Mouse (Mus musculus) left cerebral cortex, postnatal 36 days (tissue): ENCODE measurements around the gene Prkacb. TPM values are rescaled to one million over a fixed set of nuclear protein-coding genes. Genes with fewer than 3 reads are reported as not detected.
"Not testable (repeated sequence)": the region's sequence is repeated elsewhere in the genome, so short reads cannot be mapped to it uniquely, and the experiment has no call there.

Source experiments
- DNase-seq, 2 experiments: peaks; one replicate each; pipeline ENCODE4 v3.0.0; 2021 to 2022; ENCODE audit warnings: low spot score in 2 of 2, mixed read lengths in 1 of 2
- intact Hi-C: fragments of 180-260 bp; cut with DNase I; formaldehyde crosslinking; loops from one replicate; pipeline ENCODE4 v1.15.1; 2025
- total RNA-seq, 2 experiments: library from RNA; stranded (reverse); gene quantifications; 2 replicates each; pipeline ENCODE4 v1.2.3; 2021

Gene Prkacb
- total RNA-seq, 2 experiments from 2014 or later = 428 to 477 TPM

GRCm38 (mm10) chr3:146741158-146741557 lies 71.6 kb downstream of the Prkacb start:
- intact Hi-C loops = no loop called here
- no peak for DNase-seq

- intact Hi-C loops, DNase-seq: not testable (repeated sequence)
These were observed 76.6 kb downstream of the Prkacb start for GRCm38 (mm10) chr3:146736186-146736585.

DNA sequence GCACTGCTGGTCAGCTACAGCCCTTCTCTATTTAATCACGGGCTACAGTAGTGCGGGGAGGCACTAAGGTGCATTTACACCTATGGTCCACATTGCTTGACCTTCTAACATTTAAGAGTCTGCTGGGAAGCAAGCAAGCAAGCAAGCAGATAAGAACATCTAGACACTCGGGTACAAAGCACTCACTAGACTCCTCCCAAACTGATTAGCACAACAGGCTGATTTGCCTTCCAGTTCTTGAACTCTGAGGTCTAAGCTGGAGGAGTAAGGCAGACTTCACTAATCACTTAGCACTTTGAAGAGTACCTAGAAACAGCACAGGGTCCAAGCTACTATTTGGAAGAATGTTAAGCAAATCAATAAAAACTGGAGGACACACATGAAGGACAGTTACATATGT lies 77.1 kb downstream of the Prkacb start:
- no peak for DNase-seq
- intact Hi-C loops = no loop called here

DNA sequence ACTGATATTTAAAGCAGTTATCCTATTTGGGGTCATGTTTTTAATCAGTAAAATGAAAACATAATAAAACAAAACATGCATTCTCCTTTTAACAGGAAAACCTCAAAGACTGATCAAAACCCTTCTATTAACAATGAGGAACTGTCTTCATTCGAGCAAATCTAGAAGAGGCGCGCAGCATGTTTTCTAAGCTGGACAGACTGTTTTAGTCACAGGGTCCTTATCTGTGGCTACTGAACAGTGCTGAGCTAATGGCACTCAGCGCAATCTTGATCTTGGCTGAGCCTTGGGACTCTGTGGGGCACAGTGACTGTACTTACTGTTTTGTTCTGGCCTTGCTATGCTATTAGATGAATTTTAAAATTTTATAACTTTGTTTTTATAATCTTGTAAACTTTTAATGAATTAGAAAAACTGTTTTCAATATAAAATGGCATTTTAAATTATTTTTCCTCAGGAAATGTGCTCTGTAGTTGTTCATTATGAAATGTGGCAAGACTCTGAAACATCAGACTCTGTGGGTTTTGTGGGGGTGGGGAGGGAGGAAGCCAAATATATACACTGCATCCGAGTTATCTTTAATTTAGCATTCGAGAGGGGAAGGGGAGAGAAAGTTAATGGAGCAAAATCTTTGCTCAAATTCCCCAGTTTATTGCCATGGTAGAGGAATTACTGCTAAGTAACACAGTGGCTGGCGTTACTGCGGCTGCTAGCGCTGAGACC lies 77.7 kb downstream of the Prkacb start:
- no peak for DNase-seq
- intact Hi-C loops = no loop called here

DNA sequence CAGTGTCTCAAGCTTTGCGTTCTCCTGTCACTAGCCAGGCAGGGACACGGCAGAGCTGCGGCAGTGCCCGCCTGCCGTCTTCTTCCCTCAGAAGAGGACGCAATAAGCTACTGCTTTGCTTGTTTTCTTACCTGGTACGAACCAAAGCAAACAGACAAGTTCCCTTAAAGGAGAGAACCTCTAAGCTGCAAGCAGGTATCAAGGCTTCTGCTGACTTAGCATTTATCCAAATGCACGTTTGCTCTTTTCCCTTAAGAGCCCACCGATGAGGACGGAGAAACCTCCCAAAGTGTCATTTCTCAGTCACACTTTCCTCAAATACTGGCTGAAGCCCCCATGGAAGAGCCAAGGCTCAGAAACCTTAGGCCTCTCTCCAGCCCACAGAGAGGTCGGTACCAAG lies 81.3 kb downstream of the Prkacb start:
- intact Hi-C loops = no loop called here

GRCm38 (mm10) chr3:146723037-146723436 lies 89.8 kb downstream of the Prkacb start:
- intact Hi-C loops = no loop called here
- DNase-seq = no peak

More for the DNA sequence above, 81.3 kb downstream of the Prkacb start:
- DNase-seq = no peak

DNA sequence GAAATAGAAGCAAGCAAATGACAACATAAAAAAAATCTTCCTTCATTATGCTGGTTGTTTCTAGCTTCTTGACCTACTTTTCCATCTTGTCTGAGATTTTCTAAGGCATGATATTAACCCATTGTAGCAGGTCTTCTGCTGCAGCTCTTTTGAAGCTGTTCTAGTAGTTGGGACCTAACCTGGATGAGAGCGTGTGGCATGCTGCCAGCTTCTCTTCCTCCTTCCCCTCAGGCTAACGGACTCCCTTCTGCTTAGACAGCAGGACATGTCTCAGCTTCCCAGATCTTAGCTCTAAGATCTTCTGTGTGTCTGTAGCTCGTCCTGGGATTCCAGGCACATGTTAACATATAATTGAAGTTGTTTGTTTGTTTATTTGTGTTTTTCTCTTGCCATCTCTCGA lies 93.1 kb downstream of the Prkacb start:
- no peak for DNase-seq
- intact Hi-C loops = no loop called here

- DNase-seq = no peak
- intact Hi-C loops = no loop called here
These were observed 94.5 kb downstream of the Prkacb start for GRCm38 (mm10) chr3:146718251-146718650.

- intact Hi-C loops = loop anchor here (5.0 kb wide), 1 partner anchor 90 kb away; no protein-coding TSS in a partner anchor
- no peak for DNase-seq
These were observed 100.5 kb downstream of the Prkacb start for GRCm38 (mm10) chr3:146712305-146712704.

DNA sequence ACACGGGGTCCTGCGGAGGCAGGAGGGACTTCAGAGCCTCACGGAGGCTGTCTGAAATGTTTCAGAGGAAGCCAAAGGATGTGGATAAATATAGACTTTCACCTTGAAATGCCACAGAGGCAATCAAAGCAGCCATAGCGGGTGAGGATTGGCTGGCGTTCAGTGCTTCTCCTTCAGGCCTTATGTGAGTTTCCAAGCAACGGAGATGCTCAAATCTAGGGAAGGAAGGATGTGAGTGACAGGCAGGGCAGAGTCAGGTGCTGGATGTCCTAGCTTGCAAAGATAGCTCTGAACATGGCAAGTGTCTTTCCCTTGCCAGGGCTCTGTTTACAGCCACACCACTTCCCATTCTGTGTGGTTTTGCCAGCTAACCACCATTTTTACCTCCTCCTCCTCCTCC lies 101.2 kb downstream of the Prkacb start:
- peak in 1 of 2 experiments; percentile 36 for DNase-seq
- intact Hi-C loops = loop anchor here (5.0 kb wide), 1 partner anchor 89 kb away; no protein-coding TSS in a partner anchor

- DNase-seq = no peak
- intact Hi-C loops = loop anchor here (5.0 kb wide), 1 partner anchor 89 kb away; no protein-coding TSS in a partner anchor
These were observed 101.7 kb downstream of the Prkacb start for GRCm38 (mm10) chr3:146711084-146711483.

DNA sequence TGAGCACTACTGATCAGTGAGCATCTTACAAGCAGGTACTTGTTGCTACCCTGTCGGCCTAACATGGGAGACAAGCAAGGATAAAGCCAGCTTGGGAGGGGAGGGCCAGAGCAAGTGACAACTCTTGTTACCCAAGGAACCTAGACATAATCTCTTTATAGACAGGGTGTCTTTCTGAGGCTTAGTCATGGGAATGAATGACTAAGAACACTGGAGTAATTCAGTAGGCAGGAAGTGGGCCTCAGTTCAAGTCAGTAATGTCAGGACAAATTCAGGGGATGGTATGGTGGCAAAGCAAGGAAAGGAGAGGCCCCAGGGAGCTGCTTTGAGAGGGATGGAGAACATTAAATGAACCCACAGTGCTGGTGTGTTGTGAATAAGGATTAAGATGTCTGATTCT lies 103.7 kb downstream of the Prkacb start:
- intact Hi-C loops = no loop called here
- DNase-seq = no peak

GRCm38 (mm10) chr3:146708381-146708780 lies 104.4 kb downstream of the Prkacb start:
- DNase-seq = no peak
- intact Hi-C loops = no loop called here

GRCm38 (mm10) chr3:146704099-146704498 lies 108.7 kb downstream of the Prkacb start:
- no peak for DNase-seq
- intact Hi-C loops = no loop called here

GRCm38 (mm10) chr3:146700051-146700450 lies 112.7 kb downstream of the Prkacb start:
- no peak for DNase-seq
- intact Hi-C loops = no loop called here

DNA sequence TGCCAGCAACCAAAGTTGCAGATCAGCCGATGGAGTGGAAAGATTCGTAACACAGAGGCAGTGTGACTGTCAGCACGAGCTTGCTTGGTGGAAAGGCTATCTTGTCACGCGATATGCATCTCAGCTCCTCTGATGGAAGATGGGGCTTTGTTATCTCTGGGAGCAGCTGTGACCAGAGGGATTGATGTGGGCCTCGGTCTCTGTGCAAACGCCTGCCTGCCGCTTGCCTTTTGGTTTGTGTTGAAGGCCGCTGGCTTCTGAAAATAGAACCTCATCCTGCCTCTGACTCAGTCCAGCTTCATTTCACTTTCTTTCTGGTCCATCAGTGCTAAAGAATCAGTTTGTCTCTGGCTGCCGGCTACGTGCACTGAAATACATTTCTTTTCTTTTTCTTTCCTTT lies 113.8 kb downstream of the Prkacb start:
- no peak for DNase-seq
- intact Hi-C loops = no loop called here

GRCm38 (mm10) chr3:146692547-146692946 lies 120.2 kb downstream of the Prkacb start:
- intact Hi-C loops = no loop called here
- DNase-seq = no peak

GRCm38 (mm10) chr3:146687121-146687725 lies 125.6 kb downstream of the Prkacb start:
- DNase-seq = no peak
- intact Hi-C loops = loop anchor here (5.0 kb wide), 1 partner anchor 85 kb away; no protein-coding TSS in a partner anchor

- intact Hi-C loops = loop anchor here (5.0 kb wide), 1 partner anchor 86 kb away; no protein-coding TSS in a partner anchor
These were observed 126.4 kb downstream of the Prkacb start for GRCm38 (mm10) chr3:146686428-146686827.

DNA sequence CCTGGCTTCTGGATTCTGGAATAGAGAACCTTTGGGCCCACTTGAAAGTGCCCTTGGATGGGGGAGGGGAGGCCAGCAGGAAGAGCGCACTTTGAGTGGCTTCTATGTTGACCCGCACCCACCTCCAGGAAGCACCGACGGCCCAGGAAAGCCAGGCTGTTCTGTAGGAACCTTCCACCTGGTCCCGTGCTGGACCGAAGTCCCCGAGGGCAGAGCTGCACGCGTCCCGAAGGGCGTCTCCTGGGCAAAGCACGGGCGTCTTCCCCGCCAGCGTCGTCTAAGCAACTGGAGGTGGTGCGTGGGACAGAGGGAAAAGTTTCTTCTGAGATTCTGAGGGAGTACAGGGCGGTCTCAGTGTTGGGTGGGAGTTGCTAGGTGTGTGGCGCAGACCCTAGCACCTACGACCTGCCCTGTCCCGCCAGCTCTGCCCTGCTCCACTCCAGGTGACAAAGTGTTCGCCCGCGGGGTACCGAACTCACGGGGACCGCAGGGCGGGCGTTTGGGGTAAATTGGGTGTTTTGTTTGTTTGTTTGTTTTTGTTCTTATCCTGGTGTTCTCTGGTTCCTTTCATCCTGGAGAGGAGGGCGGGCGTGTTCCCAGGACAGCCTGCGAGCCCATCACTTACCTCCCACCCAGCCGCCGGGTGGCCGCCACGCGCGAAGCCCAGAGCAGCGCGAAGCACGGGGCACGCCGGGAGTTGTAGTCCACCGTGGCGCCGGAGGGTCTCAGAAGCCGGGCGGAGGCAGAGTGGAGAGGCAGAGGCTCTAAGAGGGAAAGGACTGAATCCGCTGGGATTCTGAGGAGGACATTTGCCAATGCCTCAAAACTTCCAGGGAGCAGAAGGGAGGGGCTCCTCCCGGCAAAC lies 127.7 kb downstream of the Prkacb start, which contains the start of gene Samd13:
Gene Samd13 (minus strand): TSS at position 782 of the 865 bp plus-strand sequence.
- intact Hi-C loops = loop anchor here (2.0 to 5.0 kb wide), 3 partner anchors 64 to 118 kb away; no protein-coding TSS in a partner anchor
- DNase-seq = peak; percentile 43 to 54

More at GRCm38 (mm10) chr3:146686428-146686827, 126.4 kb downstream of the Prkacb start:
- DNase-seq = no peak
